Mouse (Mus musculus) heart, embryonic 16.5 days (tissue): ENCODE measurements around the gene Polh. TPM values are rescaled to one million over a fixed set of nuclear protein-coding genes. Genes with fewer than 3 reads are reported as not detected.

ENCODE experiments used
- microRNA counts: library from miRNA; unstranded; fragments of <30 nt; microRNA quantifications from one replicate; lab custom pipeline; 2016
- microRNA-seq: library from miRNA; unstranded; fragments of <30 nt; microRNA quantifications from one replicate; pipeline ENCODE4, GENCODE M21; 2017
- polyA plus RNA-seq: library from polyadenylated mRNA; unstranded; fragments of >200 nt; fragmentation: Nextera tagmentation; extraction: Ambion mirVana; gene quantifications from 2 replicates; pipeline ENCODE4 v1.2.1, GENCODE M21; 2015

Gene Polh
- polyA plus RNA-seq, 1 experiment from 2014 or later = 11.7 TPM

MicroRNAs within 50 kb of the gene (microRNA counts, 519-probe panel; counts per million panel counts)
- microRNA mmu-miR-693-3p (lab: Ali Mortazavi, UCI) (not detected), microRNA mmu-miR-693-5p (lab: Ali Mortazavi, UCI) (not detected)

Small RNAs within 50 kb of the gene (microRNA-seq; reads per million reads assigned to microRNA genes)
- not detected for gene Mir693

Other genes starting within 250 kb of the Polh start
- 6.4 TPM in 2 replicates for gene Vegfa, start 170.3 kb downstream of the Polh start, polyA plus RNA-seq
- gene Mrps18a, start 91.7 kb downstream of the Polh start, polyA plus RNA-seq = 129 and 137 TPM in 2 replicates
- 6.9 and 8.0 TPM in 2 replicates for gene Rsph9, start 58.4 kb downstream of the Polh start, polyA plus RNA-seq
- gene Mad2l1bp, start 49.1 kb downstream of the Polh start, polyA plus RNA-seq = 32.7 and 39.4 TPM in 2 replicates
- 36.9 and 42.6 TPM in 2 replicates for gene Gtpbp2, start 41.6 kb downstream of the Polh start, polyA plus RNA-seq
- 20.5 and 20.6 TPM in 2 replicates for gene Xpo5, start 137 bp upstream of the Polh start, polyA plus RNA-seq
- 46.3 and 47.8 TPM in 2 replicates for gene Polr1c, start 45.4 kb upstream of the Polh start, polyA plus RNA-seq
- gene Yipf3, start 45.4 kb upstream of the Polh start, polyA plus RNA-seq = 78.4 and 89.3 TPM in 2 replicates
- 0.64 and 0.68 TPM in 2 replicates for gene Lrrc73, start 50.9 kb upstream of the Polh start, polyA plus RNA-seq
- 42.5 and 45.3 TPM in 2 replicates for gene Tjap1, start 80.4 kb upstream of the Polh start, polyA plus RNA-seq
- 1.3 and 1.4 TPM in 2 replicates for gene Dlk2, start 94.8 kb upstream of the Polh start, polyA plus RNA-seq
- gene Abcc10, start 125.7 kb upstream of the Polh start, polyA plus RNA-seq = 4.9 and 5.3 TPM in 2 replicates
- 3.1 and 5.4 TPM in 2 replicates for gene Zfp318, start 181.1 kb upstream of the Polh start, polyA plus RNA-seq
- 20.2 and 37.5 TPM in 2 replicates for gene Crip3, start 226.3 kb upstream of the Polh start, polyA plus RNA-seq
- 0.55 and 1.2 TPM in 2 replicates for gene Slc22a7, start 235.8 kb upstream of the Polh start, polyA plus RNA-seq